Mouse (Mus musculus) frontal cortex, postnatal 10 days (tissue): ENCODE measurements around the gene Smu1.
"Not testable (repeated sequence)": the region's sequence is repeated elsewhere in the genome, so short reads cannot be mapped to it uniquely, and the experiment has no call there.

Experiments
- DNase-seq, 2 experiments: peaks; one replicate each; pipeline ENCODE4 v3.0.0; 2022; ENCODE audit warnings: low spot score in 2 of 2, mixed read lengths in 1 of 2

Gene Smu1

GRCm38 (mm10) chr4:40757780-40758420 lies at the start of gene Smu1:
Gene Smu1, minus strand, starts transcription at chr4:40757923.
- peak; percentile 94 to 96 for DNase-seq

GRCm38 (mm10) chr4:40807382-40807781 lies 49.7 kb upstream of the Smu1 start:
- no peak for DNase-seq

DNA sequence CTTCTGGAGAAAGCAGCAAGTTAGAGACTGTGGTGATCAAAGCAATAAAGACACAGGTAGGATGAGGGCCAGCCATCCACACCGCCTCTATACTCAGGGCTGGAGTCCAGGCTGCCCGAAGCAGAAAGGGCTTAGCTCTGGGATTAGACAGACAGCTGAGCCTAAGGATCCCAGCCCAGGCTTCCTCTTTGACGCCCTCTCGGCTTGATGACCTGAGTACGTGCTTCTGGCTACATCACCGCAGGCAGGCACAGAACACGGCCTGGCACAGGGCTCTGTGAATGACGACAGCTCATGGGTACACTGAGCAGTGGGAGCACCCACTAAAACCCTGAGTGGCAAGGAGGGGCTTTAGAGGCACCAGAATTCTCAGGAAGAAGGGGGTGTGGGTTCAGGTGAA lies 47.7 kb upstream of the Smu1 start:
- no peak for DNase-seq

DNA sequence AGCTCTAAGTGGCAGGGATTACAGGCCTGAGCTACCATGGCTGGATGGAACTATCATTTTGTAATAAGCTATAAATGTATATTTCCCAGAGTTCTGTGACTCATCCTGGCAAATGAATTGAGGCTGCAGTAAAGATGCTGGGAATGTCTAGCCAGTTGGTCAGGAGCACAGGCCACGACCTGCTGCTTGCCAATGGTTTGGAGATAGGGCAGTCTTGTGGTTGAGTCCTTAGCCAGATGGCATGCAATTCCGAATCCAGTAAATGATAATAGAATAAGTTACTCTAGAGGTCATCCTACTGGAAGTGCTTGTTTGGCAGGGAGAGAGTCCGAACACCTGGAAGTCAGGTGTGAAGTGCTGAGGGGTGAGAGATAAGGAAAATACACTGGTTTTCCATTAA lies 45.1 kb upstream of the Smu1 start:
- no peak for DNase-seq

DNA sequence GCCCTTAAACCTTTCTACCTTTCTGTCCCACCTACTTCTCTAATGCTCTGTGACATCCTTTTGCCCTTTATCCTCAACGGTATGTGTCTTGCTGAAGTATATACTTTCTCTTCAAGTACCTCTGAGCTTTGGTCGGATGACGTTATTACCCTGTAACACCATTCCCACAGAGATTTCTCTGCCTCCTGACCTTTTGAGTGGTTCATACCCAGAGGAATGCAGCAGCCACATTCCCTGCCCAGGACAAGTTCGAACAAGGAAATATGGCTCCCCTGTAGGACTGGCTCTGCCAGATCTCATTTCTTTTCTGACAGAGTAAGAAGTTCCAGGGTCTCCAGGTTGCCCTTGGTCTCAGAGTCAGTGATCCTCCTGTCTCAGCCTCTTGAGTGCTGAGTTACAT lies 44.2 kb upstream of the Smu1 start:
- no peak for DNase-seq

DNA sequence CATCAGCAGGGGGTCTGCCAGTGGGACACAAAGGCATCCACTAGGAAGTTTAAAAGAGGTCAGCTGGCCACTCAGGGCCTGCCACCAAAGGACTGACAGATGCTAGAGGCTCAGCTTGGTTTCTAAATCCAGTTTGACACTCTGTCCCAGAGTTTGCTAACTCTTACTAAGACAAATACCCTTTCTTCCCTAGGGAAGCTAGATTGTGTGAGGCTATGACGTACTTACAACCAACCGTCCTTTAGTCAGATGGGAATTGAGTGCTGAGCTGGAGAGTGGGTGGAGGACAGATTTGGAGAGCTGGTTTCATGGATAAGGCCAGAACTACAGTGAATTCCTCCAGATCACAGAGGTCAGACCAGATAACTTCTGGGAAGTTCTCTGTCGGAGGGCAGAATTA lies 43.1 kb upstream of the Smu1 start:
- DNase-seq = no peak

DNA sequence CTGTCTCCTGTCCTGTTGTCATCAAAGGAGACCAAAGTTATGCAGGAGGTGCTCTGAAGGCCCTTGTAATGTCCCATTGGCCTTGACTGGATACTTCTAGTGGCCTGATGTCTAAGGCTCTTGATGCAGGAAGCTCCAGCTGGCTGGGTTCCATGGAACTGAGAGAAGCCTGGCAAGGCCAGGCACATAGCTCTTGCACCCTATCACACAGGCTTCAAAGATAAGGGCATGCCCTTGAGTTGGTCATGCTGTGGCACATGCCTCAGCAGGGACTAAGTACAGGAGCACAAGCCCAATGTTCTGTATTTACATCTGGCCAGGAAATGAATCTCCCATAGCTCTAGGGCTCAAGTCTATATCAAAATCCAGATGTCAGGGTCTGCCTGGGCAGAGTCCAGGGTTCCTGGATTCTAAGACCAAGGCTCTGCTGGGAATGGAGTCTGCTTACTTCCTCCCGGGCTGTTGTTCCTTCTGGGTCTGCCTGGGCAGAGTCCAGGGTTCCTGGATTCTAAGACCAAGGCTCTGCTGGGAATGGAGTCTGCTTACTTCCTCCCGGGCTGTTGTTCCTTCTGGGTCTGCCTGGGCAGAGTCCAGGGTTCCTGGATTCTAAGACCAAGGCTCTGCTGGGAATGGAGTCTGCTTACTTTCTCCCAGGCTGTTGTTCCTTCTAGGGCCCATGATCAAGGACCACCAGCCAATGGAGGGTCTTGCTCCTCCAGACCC lies 41.3 kb upstream of the Smu1 start:
- not testable (repeated sequence) for DNase-seq

DNA sequence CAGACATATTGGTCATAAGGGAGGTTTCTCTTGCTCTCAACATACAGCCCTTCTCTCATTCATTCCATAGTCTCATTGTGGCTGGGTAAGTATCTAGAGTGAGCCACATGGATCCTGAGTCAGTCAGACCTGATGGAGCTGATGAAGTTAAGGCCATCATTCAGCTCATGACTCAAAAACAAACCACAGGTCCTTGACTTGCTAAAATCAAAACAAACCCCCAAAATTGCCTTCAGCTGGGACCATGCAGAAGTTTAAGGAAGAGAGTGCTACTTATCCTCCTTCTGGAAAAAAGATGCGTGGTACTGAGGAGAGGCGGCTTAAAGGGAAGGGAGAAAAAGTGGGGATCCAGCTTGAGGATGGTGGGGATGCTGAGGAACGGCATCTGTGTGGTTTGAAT lies 38.0 kb upstream of the Smu1 start:
- DNase-seq = no peak

- no peak for DNase-seq
These were observed 36.6 kb upstream of the Smu1 start for GRCm38 (mm10) chr4:40794320-40794719.

- no peak for DNase-seq
These were observed 33.5 kb upstream of the Smu1 start for GRCm38 (mm10) chr4:40791176-40791575.

DNA sequence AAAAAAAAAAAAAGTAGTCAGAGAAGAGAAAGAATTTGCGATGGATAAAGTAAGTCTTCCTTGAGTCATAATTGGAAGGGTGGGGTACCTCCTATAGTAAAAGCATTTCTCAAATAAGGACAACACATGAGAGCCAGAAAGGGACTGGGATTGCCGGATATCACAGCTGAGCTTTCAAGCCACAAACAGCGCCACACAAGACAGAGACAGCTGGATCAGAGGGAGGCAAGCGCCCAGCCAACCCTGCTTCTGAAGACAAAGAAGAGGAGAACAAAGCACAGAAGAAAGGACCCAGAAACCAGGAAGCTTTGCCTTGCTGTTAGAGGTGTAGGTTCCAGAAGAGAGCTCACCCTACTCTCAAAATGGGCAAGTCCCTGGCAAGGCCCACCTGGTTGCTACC lies 28.9 kb upstream of the Smu1 start:
- DNase-seq = no peak

DNA sequence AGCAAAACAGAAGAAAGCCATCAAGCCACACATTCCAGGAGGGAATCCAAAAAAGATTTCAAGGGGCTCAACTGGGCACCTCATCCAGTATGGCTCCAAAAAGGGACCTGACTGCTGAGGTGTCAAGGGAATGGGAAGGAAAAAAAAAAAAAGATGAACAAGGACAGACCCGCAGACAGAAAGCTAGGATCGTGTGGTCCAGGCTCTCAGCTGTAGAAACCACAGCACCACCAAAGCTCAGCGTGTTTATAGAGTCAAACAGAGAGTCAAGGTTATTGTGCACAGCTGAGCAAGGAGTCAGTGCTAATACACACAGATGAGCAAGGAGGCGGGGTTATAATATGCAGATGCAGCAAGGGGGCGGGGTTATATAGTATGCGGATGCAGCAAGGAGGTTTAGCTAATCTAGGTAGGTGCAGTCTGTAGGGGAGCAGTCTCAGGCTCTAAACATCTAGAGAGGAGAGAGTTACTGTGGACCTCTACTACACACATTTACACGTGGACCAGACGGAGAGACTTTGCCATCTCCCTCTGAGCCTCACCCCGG lies 28.0 kb upstream of the Smu1 start:
- no peak for DNase-seq

DNA sequence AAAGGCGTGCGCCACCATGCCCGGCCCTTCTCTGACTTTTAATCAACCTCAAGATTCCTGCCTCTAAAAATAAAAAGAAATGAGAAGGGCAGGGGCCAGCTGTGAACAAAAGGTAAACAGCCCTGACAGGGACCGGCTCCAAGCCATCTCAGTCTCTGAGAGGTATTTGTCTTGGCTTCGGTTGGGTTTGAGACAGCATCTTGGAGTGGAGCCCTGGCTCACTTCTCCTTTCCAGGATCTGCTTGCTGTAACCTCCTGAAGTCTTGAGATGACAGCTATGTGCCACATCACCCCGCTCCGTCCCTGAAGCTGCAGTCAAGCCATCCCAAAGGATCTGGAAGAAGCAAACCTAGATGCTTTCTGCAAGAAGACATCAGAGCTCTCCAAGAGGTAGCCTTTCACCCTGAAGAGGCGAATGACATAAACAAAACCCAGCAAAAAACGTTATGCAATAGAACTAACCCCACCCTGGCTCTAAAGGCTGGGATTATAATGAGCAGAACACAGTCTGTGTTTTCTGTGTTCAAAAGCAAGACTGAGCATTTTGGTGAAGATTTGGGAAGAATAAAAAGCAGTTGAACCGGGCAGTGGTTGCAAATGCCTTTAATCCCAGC lies 26.9 kb upstream of the Smu1 start:
- no peak for DNase-seq

DNA sequence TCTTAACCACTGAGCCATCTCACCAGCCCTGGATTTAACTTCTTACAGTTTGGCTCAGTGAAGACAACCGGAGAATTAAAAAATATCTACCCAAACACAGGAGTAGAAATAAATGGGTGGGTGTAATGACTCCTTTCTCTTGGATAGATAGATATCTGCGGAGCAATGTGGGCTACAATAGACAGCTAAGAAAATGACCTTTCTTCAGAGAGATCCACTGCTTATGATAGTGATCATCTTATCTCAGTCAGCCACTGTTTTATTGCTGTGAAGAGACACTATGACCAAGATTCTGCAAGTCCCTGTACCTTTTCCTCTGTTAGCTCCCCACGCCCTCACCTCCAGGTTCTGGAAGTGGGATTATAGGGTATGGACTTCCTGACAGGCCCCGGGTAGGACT lies 25.3 kb upstream of the Smu1 start:
- DNase-seq = no peak

GRCm38 (mm10) chr4:40781797-40782495 lies 24.2 kb upstream of the Smu1 start:
- DNase-seq = no peak

- peak in 1 of 2 experiments; percentile 20 for DNase-seq
These were observed 23.4 kb upstream of the Smu1 start for GRCm38 (mm10) chr4:40781143-40781542.

DNA sequence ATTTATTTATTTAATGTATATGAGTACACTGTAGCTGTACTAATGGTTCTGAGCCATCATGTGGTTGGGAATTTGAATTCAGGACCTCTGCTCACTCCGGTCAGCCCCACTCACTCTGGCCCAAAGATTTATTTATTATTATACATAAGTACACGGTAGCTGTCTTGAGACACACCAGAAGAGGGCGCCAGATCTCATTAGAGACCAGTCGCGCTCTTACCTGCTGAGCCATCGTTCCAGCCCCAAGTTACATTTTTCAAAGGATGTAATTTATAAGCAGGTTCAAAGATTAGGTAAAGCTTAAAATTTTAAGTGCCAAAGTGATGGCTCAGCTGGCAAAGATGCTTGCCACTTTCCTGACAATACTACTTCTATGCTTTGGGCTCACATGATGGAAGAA lies 20.9 kb upstream of the Smu1 start:
- DNase-seq = no peak

- no peak for DNase-seq
These were observed 19.4 kb upstream of the Smu1 start for GRCm38 (mm10) chr4:40777116-40777515.

DNA sequence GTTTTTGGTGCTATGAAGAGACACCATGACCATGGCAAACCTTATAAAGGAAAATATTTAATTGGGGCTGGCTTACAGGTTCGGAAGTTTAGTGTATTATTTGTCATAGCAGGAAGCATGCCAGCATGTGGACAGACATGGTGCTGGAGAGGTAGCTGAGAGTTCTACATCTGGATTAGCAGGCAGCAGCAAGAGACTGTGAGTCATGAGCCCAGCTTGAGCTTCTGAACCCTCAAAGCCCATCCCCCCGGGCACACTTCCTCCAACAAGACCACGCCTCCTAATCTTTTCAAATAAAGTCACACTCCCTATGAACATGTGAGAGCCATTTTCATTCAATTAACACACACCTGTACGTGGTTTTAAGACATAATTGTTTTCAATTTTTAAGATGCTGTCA lies 18.7 kb upstream of the Smu1 start:
- DNase-seq = no peak

- DNase-seq = peak; percentile 20 to 56
These were observed 16.8 kb upstream of the Smu1 start for GRCm38 (mm10) chr4:40774279-40775259.

GRCm38 (mm10) chr4:40759876-40760275 lies 2.2 kb upstream of the Smu1 start:
- no peak for DNase-seq
